Mouse (Mus musculus) megakaryocyte, embryonic 14.5 days (primary cell): ENCODE measurements around the gene Tle3. TPM values are rescaled to one million over a fixed set of nuclear protein-coding genes. Genes with fewer than 3 reads are reported as not detected.

ENCODE experiments used
- H3K27me3 ChIP-seq: replicated peaks from 2 replicates; pipeline ENCODE3; 2012; ENCODE audit warnings: inconsistent platforms
- H3K36me3 ChIP-seq: replicated peaks from 2 replicates; pipeline ENCODE3; 2012; ENCODE audit warnings: low read length, inconsistent platforms, mixed read lengths
- H3K4me1 ChIP-seq: 2 replicates; pipeline ENCODE4 v1.6.1; 2012; ENCODE audit warnings: inconsistent platforms
- H3K4me3 ChIP-seq: replicated peaks from 2 replicates; pipeline ENCODE3; 2012; ENCODE audit warnings: moderate library complexity, mild to moderate bottlenecking, inconsistent platforms
- H3K9me3 ChIP-seq: 2 replicates; pipeline ENCODE4 v1.6.1; 2012; ENCODE audit warnings: inconsistent platforms
- FLI1 ChIP-seq: IDR thresholded peaks from 2 replicates; pipeline ENCODE4 v1.6.1; 2012; ENCODE audit warnings: low read length, inconsistent platforms, mixed read lengths
- GATA1 ChIP-seq: IDR thresholded peaks from 3 replicates; pipeline ENCODE4 v1.6.1; 2012; ENCODE audit warnings: mixed read lengths, low read length, inconsistent platforms, borderline replicate concordance
- polyA plus RNA-seq: library from polyadenylated mRNA; stranded (reverse); fragments of >175 nt; gene quantifications from 2 replicates; pipeline ENCODE4 v1.2.3, GENCODE M21; 2012; ENCODE audit warnings: low replicate concordance; ENCODE audit not compliant: insufficient read depth

The Tle3 gene
- polyA plus RNA-seq: 60.7 and 62.9 TPM in 2 replicates

DNA sequence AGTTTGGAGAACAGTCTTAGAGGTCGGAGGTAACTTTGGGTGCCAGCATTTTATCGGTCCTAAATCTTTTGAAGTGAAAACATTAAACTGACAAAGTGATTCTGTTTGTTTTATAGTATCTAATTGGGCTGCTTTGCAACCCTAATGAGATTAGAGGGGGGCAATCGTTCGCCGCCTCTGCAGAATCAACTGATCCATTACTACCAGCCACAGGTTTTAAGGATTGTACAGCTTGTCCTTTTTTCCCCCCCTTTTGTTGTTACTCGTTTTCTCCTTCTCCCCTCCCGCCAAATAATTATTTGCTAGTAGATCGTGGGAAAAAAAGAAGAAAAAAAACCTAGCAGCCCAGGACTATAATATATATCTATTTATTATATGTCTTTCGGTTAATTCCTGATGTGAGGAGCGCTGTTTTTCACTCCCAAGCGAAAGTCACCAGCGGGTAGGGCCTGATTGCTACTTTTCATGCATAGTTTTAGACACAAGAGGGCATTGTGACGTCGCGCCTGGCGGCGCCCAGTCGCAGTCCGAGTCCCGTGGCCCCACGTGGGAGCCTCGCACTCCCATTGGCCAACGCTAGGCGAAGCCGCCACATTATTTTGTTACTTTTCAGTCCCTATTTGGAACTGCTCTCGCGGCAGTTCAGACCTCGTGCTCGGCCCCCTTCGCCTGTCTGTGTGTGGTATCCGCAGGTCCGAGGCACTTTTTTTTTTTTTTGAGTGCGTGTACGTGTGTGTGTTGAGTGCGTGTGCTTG, at the start of gene Tle3:
TSS of gene Tle3 (plus strand) at position 612 of the 755 bp plus-strand sequence.
- peak within 1 kb of the TSS; percentile 96 for H3K4me3 ChIP-seq
- TF ChIP-seq GATA1 (no peak), FLI1 (no peak)
- H3K9me3 ChIP-seq: no peaks in the 10 kb centered on the region
- H3K36me3 ChIP-seq: peaks cover 15% of the 10 kb centered on the region
- peaks cover 44% of the 10 kb centered on the region for H3K27me3 ChIP-seq
- H3K4me1 ChIP-seq: peaks cover 77% of the 10 kb centered on the region

DNA sequence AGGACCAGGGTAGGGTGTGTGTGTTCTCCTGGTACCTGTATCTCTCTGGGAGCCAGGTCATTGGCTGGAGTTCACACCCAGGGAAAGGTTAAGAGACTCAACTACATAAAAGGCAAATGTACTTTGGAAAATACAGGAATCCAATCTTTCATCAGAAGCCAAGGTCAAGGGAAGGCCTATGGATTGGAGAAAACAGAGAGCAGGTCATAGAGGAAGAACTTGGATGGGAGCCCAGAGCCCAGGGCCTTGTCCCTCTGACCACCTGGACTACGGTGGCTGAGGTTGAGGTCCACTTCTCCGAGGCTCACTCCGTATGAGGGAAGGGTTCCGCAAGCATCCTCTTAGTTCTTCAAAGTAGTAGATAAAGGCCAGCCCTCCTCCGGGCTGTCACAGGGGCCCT, 48.9 kb upstream of the Tle3 start:
- Histone ChIP-seq H3K36me3 (no peaks in the 10 kb centered on the region), H3K4me1 (peaks cover 26% of the 10 kb centered on the region), H3K4me3 (no peak overlapping the region), H3K9me3 (peaks cover 10% of the 10 kb centered on the region), H3K27me3 (peaks cover 95% of the 10 kb centered on the region)
- TF ChIP-seq FLI1 (no peak), GATA1 (no peak)

DNA sequence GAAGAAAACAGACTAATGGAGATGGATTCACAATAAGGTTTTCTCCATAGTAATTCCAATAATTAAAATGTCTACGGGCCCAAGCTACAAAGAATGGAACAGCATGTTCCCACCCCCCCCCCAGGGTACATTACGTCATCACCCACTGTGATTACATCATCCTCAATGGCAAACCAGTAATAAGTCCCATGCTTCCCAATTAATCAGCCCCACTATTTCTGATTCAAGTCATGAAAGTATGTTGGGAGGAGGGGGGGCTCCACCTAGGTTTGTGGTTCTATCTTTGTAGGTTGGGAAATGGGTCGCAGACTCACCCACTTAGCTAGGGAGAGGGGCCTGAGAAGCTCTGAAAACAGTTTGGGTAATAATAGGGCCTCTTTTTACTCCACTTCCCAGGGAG, 48.3 kb upstream of the Tle3 start:
- Histone ChIP-seq H3K27me3 (peaks cover 95% of the 10 kb centered on the region), H3K4me3 (no peak overlapping the region), H3K36me3 (no peaks in the 10 kb centered on the region), H3K4me1 (peaks cover 31% of the 10 kb centered on the region), H3K9me3 (peaks cover 8% of the 10 kb centered on the region)
- no peak for TF ChIP-seq GATA1
- no peak for TF ChIP-seq FLI1

GRCm38 (mm10) chr9:61324354-61324753, 47.8 kb upstream of the Tle3 start:
- peaks cover 31% of the 10 kb centered on the region for H3K4me1 ChIP-seq
- peaks cover 3% of the 10 kb centered on the region for H3K9me3 ChIP-seq
- H3K4me3 ChIP-seq: no peak overlapping the region
- TF ChIP-seq GATA1 (no peak), FLI1 (no peak)
- no peaks in the 10 kb centered on the region for H3K36me3 ChIP-seq
- peaks cover 93% of the 10 kb centered on the region for H3K27me3 ChIP-seq

DNA sequence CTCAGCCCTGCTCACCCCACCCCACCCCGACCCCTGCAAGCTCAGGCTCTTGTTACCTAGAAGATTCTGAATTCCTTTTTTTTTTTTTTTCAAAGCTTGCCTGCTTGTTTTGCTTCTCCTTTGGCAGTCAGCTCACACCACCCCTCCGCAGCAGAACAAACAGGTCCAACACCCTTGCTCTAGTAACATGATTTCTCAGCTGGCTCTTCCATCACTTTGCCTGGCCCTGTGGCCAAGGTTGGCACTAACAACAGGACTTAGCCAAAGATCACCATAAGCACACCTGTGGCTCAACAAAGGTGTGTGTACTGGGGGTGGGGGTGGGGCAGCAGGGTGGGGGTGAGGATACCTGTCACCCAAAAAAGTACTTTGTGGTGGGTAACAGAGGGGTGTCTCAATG, 47.2 kb upstream of the Tle3 start:
- peaks cover 31% of the 10 kb centered on the region for H3K4me1 ChIP-seq
- H3K4me3 ChIP-seq: no peak overlapping the region
- H3K36me3 ChIP-seq: no peaks in the 10 kb centered on the region
- TF ChIP-seq GATA1: no peak
- TF ChIP-seq FLI1: no peak
- no peaks in the 10 kb centered on the region for H3K9me3 ChIP-seq
- peaks cover 93% of the 10 kb centered on the region for H3K27me3 ChIP-seq

- no peaks in the 10 kb centered on the region for H3K9me3 ChIP-seq
- H3K36me3 ChIP-seq: no peaks in the 10 kb centered on the region
- TF ChIP-seq GATA1: no peak
- no peak for TF ChIP-seq FLI1
- H3K4me1 ChIP-seq: peaks cover 31% of the 10 kb centered on the region
- H3K27me3 ChIP-seq: peaks cover 94% of the 10 kb centered on the region
- no peak overlapping the region for H3K4me3 ChIP-seq
Observed at GRCm38 (mm10) chr9:61325931-61326351, 46.2 kb upstream of the Tle3 start.

- H3K36me3 ChIP-seq: no peaks in the 10 kb centered on the region
- peaks cover 26% of the 10 kb centered on the region for H3K4me1 ChIP-seq
- no peaks in the 10 kb centered on the region for H3K9me3 ChIP-seq
- peaks cover 94% of the 10 kb centered on the region for H3K27me3 ChIP-seq
- H3K4me3 ChIP-seq: peak overlapping the region; percentile 12
- TF ChIP-seq FLI1: no peak
- TF ChIP-seq GATA1: no peak
Observed at GRCm38 (mm10) chr9:61326922-61327321, 45.2 kb upstream of the Tle3 start.

- H3K4me3 ChIP-seq: no peak overlapping the region
- no peaks in the 10 kb centered on the region for H3K36me3 ChIP-seq
- H3K9me3 ChIP-seq: no peaks in the 10 kb centered on the region
- TF ChIP-seq FLI1 (no peak), GATA1 (no peak)
- peaks cover 94% of the 10 kb centered on the region for H3K27me3 ChIP-seq
- peaks cover 15% of the 10 kb centered on the region for H3K4me1 ChIP-seq
Observed at GRCm38 (mm10) chr9:61328173-61328572, 44.0 kb upstream of the Tle3 start.

GRCm38 (mm10) chr9:61330747-61331146, 41.4 kb upstream of the Tle3 start:
- TF ChIP-seq FLI1 (no peak), GATA1 (no peak)
- H3K4me1 ChIP-seq: peaks cover 11% of the 10 kb centered on the region
- peaks cover 4% of the 10 kb centered on the region; the same call in 1 of the 2 replicates for H3K9me3 ChIP-seq
- H3K36me3 ChIP-seq: no peaks in the 10 kb centered on the region
- peaks cover 95% of the 10 kb centered on the region for H3K27me3 ChIP-seq
- H3K4me3 ChIP-seq: no peak overlapping the region

DNA sequence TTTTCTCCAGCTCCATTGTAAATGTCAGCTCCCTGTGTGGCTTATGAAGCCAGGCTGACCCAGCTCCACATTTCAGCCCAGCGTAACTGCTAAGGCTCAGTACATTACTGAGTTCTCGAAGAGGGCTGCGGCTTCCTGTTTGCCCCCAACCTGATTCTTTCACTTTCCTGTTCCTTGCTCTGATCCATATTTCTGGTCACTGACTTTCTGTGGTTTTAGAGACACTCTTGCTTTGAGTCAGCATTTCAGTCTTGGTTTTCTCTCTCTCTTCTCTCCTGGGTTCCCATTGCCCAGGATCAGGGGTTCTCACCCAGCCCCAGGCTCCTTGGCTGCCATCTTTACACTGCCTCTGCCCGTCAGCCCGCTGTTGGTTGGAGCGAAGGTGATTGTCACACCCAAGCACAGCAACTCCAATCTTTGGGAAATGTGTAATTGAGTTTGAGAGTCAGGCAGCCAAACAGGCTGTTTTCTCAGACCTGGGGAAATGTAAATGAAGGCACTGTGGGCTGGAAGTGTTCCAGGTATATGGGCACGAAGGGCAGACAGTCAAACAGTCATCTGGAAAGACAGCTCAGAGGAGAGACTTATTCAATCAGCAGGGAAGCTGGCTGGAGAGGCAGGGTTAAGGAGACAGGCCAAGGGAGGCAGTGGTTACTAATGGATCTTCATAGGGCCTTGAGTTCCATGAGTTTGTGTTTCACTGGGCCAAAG, 39.8 kb upstream of the Tle3 start:
- TF ChIP-seq GATA1 (no peak), FLI1 (no peak)
- Histone ChIP-seq H3K27me3 (peaks cover 95% of the 10 kb centered on the region), H3K4me1 (peaks cover 18% of the 10 kb centered on the region), H3K9me3 (peaks cover 4% of the 10 kb centered on the region; the same call in 1 of the 2 replicates), H3K36me3 (no peaks in the 10 kb centered on the region), H3K4me3 (no peak overlapping the region)
